Mouse (Mus musculus): ENCODE measurements around the gene Reg3d.

- TF ChIP-seq GATA1 (IDR thresholded peaks at IDR 0.05; ENCODE audit: low read length) = no peak
- TF ChIP-seq TAL1 (IDR thresholded peaks at IDR 0.05; ENCODE audit: low read length) = no peak
Observed at GRCm38 (mm10) chr6:78331919-78332569, 46.6 kb downstream of the Reg3d start.
